Mouse (Mus musculus): ENCODE data around the gene Tnfaip6. TPM values are rescaled to one million over a fixed set of nuclear protein-coding genes. Genes with fewer than 3 reads are reported as not detected.

Gene Tnfaip6
- polyA plus RNA-seq (2021; fragmentation: Nextera tagmentation): 17.0 and 20.1 TPM in 2 replicates
- long read RNA-seq, experiment 1, transcript Tnfaip6-201 (6 exons, 1,710 nt): major isoform, 172 of 180 reads
- long read RNA-seq, experiment 1, partial matches to known transcripts: 0 of 180 reads
- long read RNA-seq, experiment 1, other reads (novel, unspliced or antisense): 8 of 180 reads
- long read RNA-seq, experiment 2, transcript Tnfaip6-201 (6 exons, 1,710 nt): major isoform, 24 of 30 reads
- long read RNA-seq, experiment 2, partial matches to known transcripts: 6 of 30 reads
- long read RNA-seq, experiment 2, other reads (novel, unspliced or antisense): 0 of 30 reads

GRCm38 (mm10) chr2:52037882-52038281 lies at the start of gene Tnfaip6:
Gene Tnfaip6, plus strand, starts transcription at chr2:52038009.

GRCm38 (mm10) chr2:52072491-52073140 lies 34.8 kb downstream of the Tnfaip6 start, which contains the start of gene Rif1:
Gene Rif1, plus strand, starts transcription at chr2:52072832.

Other genes starting within 250 kb of the Tnfaip6 start
- gene Rbm43, start 102.8 kb upstream of the Tnfaip6 start, polyA plus RNA-seq (2021; fragmentation: Nextera tagmentation): 12.5 and 15.4 TPM in 2 replicates
- gene Nmi, start 64.5 kb upstream of the Tnfaip6 start, polyA plus RNA-seq (2021; fragmentation: Nextera tagmentation): 9.6 and 12.0 TPM in 2 replicates
- 2.2 and 3.1 TPM in 2 replicates for gene Rif1, start 34.8 kb downstream of the Tnfaip6 start, polyA plus RNA-seq (2021; fragmentation: Nextera tagmentation)

Data from left cerebral cortex, adult 6 months (tissue).